Mouse (Mus musculus): Measurements from ENCODE around the gene Fchsd2. TPM values are rescaled to one million over a fixed set of nuclear protein-coding genes. Genes with fewer than 3 reads are reported as not detected.

Gene Fchsd2
- polyA plus RNA-seq, 1 experiment from 2014 or later: 43.9 TPM

GRCm38 (mm10) chr7:101232716-101233115 lies 140.1 kb downstream of the Fchsd2 start:
- H3K79me2 ChIP-seq (ENCODE audit: inconsistent target): no peaks in the 10 kb centered on the region
- H3K36me3 ChIP-seq (ENCODE audit: inconsistent target): 0 out of 2 replicates have a peak, but pooled peaks cover 5% of the 10 kb centered on the region
- no peak overlapping the region for H3K27ac ChIP-seq
- no peak overlapping the region for H3K4me3 ChIP-seq (ENCODE audit: inconsistent target)
- 83% methylated on average over 3 of the region's 3 CpGs for WGBS (ENCODE audit: missing documents)

GRCm38 (mm10) chr7:101236712-101237473 lies 144.2 kb downstream of the Fchsd2 start:
- H3K79me2 ChIP-seq (ENCODE audit: inconsistent target): no peaks in the 10 kb centered on the region
- no peak overlapping the region for H3K4me3 ChIP-seq (ENCODE audit: inconsistent target)
- H3K27ac ChIP-seq: no peak overlapping the region
- 0 out of 2 replicates have a peak, but pooled peaks cover 10% of the 10 kb centered on the region for H3K36me3 ChIP-seq (ENCODE audit: inconsistent target)
- WGBS (ENCODE audit: missing documents): 93% methylated on average over 8 of the region's 8 CpGs

DNA sequence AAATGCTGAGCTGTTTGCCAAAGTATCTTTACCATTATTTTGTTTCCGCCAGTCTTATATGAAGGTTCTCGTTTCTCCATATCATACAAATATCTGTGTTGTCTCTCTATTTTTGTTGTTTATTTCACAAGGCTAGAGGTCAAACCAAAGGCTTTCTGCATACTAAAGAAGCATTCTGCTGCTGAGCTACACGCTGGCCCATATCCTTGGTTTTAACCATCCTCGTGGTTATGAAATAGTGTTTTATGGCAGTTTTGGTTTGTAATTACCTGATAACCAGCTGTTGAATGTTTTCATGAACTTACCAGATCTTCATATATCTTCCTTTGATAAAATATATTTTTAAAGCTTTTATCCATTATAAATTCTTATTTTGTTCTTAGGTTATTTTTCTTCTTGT lies 156.1 kb downstream of the Fchsd2 start:
- Histone ChIP-seq H3K79me2 (ENCODE audit: inconsistent target) (no peaks in the 10 kb centered on the region), H3K36me3 (ENCODE audit: inconsistent target) (peaks cover 19% of the 10 kb centered on the region; the same call in 1 of the 2 replicates), H3K27ac (no peak overlapping the region), H3K4me3 (ENCODE audit: inconsistent target) (no peak overlapping the region)
- WGBS (ENCODE audit: missing documents): 91% methylated on average over 4 of the region's 4 CpGs

DNA sequence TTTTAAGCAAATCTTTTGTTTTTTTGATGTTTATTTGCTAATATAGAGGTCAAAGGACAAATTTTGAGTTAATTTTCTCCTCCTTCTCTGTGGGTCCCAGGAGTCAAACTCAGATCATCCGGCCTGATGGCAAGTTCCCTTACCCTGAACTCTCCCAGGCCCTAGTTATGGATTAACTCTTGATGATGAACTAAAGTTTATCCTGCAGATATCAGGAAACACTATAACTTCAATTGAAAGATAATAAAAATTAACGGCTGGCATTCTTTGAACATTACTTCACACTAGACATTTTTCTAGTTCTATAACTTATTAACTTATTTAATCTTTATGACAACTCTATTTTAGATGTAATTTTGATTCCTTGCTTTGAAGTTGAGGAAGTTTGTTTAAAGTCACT lies 156.5 kb downstream of the Fchsd2 start:
- H3K27ac ChIP-seq: no peak overlapping the region
- peaks cover 17% of the 10 kb centered on the region; the same call in 1 of the 2 replicates for H3K36me3 ChIP-seq (ENCODE audit: inconsistent target)
- no peak overlapping the region for H3K4me3 ChIP-seq (ENCODE audit: inconsistent target)
- H3K79me2 ChIP-seq (ENCODE audit: inconsistent target): no peaks in the 10 kb centered on the region
- WGBS (ENCODE audit: missing documents): 93% methylated on average over 2 of the region's 2 CpGs

- WGBS (ENCODE audit: missing documents): 67% methylated on average over 1 of the region's 2 CpGs
- Histone ChIP-seq H3K79me2 (ENCODE audit: inconsistent target) (no peaks in the 10 kb centered on the region), H3K27ac (no peak overlapping the region), H3K4me3 (ENCODE audit: inconsistent target) (no peak overlapping the region), H3K36me3 (ENCODE audit: inconsistent target) (peaks cover 25% of the 10 kb centered on the region; the same call in 1 of the 2 replicates)
Measured at GRCm38 (mm10) chr7:101253071-101253470, 160.4 kb downstream of the Fchsd2 start.

DNA sequence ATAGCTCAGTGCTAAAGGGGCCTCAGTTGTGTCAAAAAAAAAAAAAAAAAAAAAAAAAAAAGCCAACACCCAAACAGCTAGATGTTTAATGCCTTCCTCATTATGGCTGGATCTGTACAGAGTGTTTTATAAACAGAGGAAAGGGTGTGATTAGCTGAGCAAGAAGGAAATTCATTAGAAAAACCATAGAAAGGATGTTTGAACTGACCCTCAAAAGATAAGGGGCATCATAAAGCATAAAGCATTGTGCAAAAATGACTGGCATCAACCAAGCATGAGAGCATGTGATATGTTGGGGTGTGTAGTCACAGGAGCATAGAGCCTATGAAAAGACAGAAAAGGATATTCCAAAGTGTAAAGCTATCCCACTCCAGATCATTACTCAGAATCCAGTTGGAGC lies 165.8 kb downstream of the Fchsd2 start:
- peaks cover 43% of the 10 kb centered on the region for H3K36me3 ChIP-seq (ENCODE audit: inconsistent target)
- no peak overlapping the region for H3K27ac ChIP-seq
- no peak overlapping the region for H3K4me3 ChIP-seq (ENCODE audit: inconsistent target)
- no peaks in the 10 kb centered on the region for H3K79me2 ChIP-seq (ENCODE audit: inconsistent target)

DNA sequence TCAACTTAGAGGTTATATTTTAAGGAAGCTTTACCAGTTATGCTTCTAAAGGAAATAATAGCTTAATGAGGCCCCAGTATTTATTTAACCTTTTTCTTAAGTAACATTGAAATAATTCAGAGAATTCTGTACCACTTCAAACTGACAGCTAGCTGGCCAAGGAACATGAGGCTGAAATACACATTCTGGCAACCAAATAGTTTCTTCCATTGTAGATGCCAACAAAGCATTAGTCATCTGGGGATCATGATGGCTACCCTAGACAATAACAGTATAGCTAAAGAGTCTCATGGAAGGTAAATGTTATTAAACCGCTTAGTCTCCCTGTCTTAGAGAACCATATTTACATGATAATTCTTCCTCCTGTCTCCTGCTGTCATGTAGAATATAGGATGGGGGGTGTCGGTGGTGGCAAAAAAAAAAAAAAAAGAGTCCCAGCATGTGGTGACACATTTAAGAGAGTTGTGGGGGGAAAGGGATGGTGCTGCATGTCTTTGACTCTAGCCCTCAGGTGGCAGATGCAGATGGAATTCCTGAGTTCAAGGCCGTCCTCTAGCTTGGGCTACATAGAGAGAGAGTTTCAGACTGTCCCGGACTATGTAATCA lies 169.4 kb downstream of the Fchsd2 start:
- 95% methylated on average over 4 of the region's 4 CpGs for whole genome bisulfite sequencing (ENCODE audit: missing documents)

DNA sequence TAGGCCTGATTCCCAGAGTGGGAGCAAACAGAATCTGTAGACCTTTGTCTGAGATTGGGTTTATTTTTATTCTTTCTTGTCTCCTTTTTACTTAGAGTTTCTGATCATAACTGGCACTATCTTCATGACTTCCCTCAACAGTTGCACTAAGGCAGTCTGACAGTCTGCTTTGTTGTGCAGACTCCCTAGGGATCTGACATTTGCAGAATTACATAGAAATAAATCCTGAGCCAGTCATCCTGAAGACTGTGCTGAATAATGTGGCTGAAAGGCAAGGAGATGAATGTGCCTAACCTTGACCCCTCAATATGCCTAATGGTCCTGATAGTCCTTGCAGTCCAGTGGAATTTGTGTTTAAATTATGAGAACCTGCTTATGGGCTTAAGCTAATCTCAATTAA lies 170.8 kb downstream of the Fchsd2 start:
- Histone ChIP-seq H3K79me2 (ENCODE audit: inconsistent target) (no peaks in the 10 kb centered on the region), H3K36me3 (ENCODE audit: inconsistent target) (peaks cover 28% of the 10 kb centered on the region), H3K27ac (no peak overlapping the region), H3K4me3 (ENCODE audit: inconsistent target) (no peak overlapping the region)

More for the DNA sequence above, 169.4 kb downstream of the Fchsd2 start:
- Histone ChIP-seq H3K36me3 (ENCODE audit: inconsistent target) (peaks cover 28% of the 10 kb centered on the region), H3K79me2 (ENCODE audit: inconsistent target) (no peaks in the 10 kb centered on the region), H3K4me3 (ENCODE audit: inconsistent target) (no peak overlapping the region), H3K27ac (no peak overlapping the region)

DNA sequence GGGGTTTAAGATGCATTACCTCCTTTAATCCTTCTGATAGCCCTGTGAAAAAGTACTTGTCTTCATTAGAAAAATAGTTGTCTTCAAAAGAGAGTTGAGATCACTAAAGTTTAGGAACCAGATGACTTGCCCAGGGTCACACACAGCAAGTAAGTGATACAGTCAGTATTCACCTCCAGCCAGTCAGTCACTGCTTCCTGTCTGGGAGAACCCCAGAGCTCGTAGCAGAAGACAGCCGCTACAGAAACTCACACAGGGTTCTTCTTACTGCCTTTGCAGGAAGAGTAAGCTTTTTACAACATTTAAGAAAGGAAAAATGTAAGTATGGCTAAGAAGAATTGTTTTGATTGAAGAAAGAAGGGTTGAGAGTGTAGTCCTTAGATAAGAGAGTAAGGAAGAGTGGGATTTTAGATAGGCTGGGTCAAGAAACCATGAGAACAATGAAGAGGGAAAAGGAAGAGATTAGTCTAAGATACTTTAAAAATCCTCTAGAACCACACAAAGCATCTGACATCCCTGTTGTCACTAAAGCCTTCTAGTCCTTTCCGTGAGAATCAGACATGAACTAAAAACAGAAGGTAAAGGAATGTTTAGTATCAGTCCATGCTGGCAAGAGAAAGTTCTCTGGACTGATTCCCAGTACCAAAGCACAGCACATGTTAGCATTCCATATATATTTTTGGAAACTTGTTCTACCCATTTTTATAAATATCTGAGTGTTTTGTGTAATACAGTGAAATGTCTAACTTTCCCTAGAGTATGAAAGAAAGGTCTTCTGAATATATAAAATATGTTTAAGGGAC lies 175.0 kb downstream of the Fchsd2 start:
- Histone ChIP-seq H3K79me2 (ENCODE audit: inconsistent target) (no peaks in the 10 kb centered on the region), H3K27ac (no peak overlapping the region), H3K36me3 (ENCODE audit: inconsistent target) (peaks cover 17% of the 10 kb centered on the region; the same call in 1 of the 2 replicates), H3K4me3 (ENCODE audit: inconsistent target) (no peak overlapping the region)
- 83% methylated on average over 3 of the region's 3 CpGs for WGBS (ENCODE audit: missing documents)

DNA sequence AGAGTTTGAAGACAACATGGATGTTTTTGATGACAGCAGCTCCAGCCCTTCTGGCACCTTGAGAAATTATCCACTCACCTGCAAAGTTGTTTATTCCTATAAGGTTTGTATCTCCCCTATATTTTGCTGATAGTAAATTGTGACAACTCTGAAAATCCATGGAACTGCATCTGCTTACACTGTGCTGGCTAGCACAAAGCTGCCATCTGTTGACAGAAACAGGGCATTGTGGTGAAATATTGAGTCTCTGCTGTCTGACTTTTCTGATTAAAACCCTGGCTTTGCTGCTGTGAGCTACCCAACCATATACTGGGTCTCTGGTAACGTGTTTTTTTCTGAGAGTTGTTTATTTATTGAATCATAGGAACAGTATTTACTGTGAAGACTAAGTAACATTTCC lies 178.9 kb downstream of the Fchsd2 start:
- H3K36me3 ChIP-seq (ENCODE audit: inconsistent target): peaks cover 46% of the 10 kb centered on the region
- H3K27ac ChIP-seq: no peak overlapping the region
- no peak overlapping the region for H3K4me3 ChIP-seq (ENCODE audit: inconsistent target)
- WGBS (ENCODE audit: missing documents): 93% methylated on average over 1 of the region's 1 CpGs
- H3K79me2 ChIP-seq (ENCODE audit: inconsistent target): no peaks in the 10 kb centered on the region

- Histone ChIP-seq H3K27ac (no peak overlapping the region), H3K4me3 (ENCODE audit: inconsistent target) (no peak overlapping the region), H3K36me3 (ENCODE audit: inconsistent target) (peaks cover 56% of the 10 kb centered on the region), H3K79me2 (ENCODE audit: inconsistent target) (no peaks in the 10 kb centered on the region)
- 96% methylated on average over 8 of the region's 8 CpGs for WGBS (ENCODE audit: missing documents)
Measured at GRCm38 (mm10) chr7:101272466-101273160, 179.9 kb downstream of the Fchsd2 start.

GRCm38 (mm10) chr7:101282721-101283120 lies 190.1 kb downstream of the Fchsd2 start:
- WGBS (ENCODE audit: missing documents): 90% methylated on average over 3 of the region's 3 CpGs
- no peaks in the 10 kb centered on the region for H3K79me2 ChIP-seq (ENCODE audit: inconsistent target)
- no peak overlapping the region for H3K4me3 ChIP-seq (ENCODE audit: inconsistent target)
- no peak overlapping the region for H3K27ac ChIP-seq
- peaks cover 51% of the 10 kb centered on the region for H3K36me3 ChIP-seq (ENCODE audit: inconsistent target)

DNA sequence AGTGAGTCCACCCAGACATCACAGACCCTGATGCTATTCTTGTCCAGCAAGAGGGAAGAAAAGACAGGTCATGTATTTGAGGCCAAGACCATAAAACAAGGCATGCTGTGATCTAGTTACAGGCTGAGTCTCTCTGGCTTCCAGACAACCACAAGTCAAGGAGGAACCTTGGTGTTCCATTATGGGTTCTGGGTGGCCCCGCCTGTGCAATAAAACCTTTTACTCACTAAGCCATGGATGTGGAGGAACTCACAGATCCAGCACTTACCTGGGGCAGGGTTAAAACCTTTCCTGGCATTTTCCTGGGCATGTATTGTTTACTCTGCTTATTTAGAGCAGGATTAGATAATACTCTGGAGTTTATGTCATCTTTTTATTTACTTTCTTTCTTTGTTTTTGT lies 191.8 kb downstream of the Fchsd2 start:
- Histone ChIP-seq H3K79me2 (ENCODE audit: inconsistent target) (no peaks in the 10 kb centered on the region), H3K27ac (no peak overlapping the region), H3K4me3 (ENCODE audit: inconsistent target) (no peak overlapping the region), H3K36me3 (ENCODE audit: inconsistent target) (peaks cover 35% of the 10 kb centered on the region)
- 85% methylated on average over 1 of the region's 1 CpGs for WGBS (ENCODE audit: missing documents)

GRCm38 (mm10) chr7:101286891-101287290 lies 194.2 kb downstream of the Fchsd2 start:
- H3K27ac ChIP-seq: no peak overlapping the region
- no peaks in the 10 kb centered on the region for H3K79me2 ChIP-seq (ENCODE audit: inconsistent target)
- 95% methylated on average over 4 of the region's 4 CpGs for WGBS (ENCODE audit: missing documents)
- peaks cover 34% of the 10 kb centered on the region; the same call in 1 of the 2 replicates for H3K36me3 ChIP-seq (ENCODE audit: inconsistent target)
- no peak overlapping the region for H3K4me3 ChIP-seq (ENCODE audit: inconsistent target)

Measured in macrophage (primary cell).